Mouse (Mus musculus): Measurements from ENCODE around the gene Rbfox1. TPM values are rescaled to one million over a fixed set of nuclear protein-coding genes. Genes with fewer than 3 reads are reported as not detected.

Rbfox1 gene
- polyA plus RNA-seq, 1 experiment, result 98.9 TPM

DNA sequence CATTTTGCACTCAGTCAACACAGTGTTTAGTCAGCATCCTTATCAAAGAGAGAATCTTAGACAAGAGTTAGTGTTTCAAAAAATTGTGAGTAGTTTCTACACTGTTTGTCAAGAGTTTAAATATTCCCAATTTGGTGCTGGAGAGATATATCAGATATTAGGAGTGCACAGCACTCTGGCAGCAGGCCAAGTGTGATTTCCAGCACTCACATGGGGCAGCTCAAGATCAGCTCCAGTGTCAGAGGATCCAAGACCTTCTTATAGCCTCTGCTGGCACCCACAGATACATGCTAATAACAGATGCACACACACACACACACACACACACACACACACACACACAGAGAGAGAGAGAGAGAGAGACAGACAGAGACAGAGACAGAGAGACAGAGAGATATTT lies 424.8 kb downstream of the Rbfox1 start:
- DNase-seq (ENCODE audit: low read depth), result no peak
- TF ChIP-seq CTCF (IDR thresholded peaks at IDR 0.05; ENCODE audit: borderline replicate concordance, extremely low read depth, insufficient read depth, insufficient read length), result no peak
- no peak for TF ChIP-seq POLR2A (IDR thresholded peaks at IDR 0.05; ENCODE audit: borderline replicate concordance, extremely low read depth, insufficient read depth, insufficient read length, poor library complexity, severe bottlenecking)

DNA sequence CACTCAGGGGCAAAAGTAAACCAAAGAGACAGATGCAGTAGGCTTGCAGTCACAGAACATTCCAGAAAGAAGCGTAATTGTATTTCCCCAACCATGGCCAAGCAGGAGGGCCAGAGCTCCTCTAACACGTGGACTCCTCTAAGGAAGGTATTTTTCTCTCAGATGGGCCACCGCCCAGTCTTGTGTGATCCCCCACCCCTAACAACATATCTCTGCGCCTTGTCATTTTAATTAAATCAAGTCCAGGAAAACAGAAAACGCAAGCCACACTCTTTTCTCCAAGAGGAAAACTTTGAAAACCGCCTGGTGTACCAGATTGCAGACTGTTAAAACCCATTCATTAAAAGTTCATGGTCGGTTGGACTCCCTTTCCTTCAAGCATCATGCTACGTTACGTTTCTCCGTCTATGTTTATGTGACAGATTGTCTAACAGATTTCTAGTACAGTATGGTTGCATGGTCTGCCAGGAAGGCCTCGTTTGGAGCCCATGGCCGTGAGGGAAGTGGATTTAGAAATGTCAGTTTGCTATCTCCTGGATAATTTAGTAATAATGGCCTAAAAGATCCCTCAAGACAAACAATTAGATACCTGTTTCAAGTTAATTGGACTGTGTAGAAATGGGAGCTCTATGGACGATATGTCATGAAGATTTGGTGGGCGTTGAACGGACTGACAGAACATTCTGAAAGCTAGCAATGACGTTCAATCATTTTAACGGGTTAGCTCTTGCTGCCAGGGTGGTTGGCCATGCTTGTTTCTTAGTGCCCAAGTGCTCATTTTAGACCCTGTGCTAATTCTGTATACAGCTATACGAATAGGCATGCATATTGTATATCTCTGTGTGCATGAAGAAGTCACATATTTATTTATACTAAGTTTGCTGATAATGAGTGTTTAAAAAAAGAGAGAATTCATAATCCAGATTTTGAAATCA lies 425.9 kb downstream of the Rbfox1 start:
- no peak for TF ChIP-seq POLR2A (IDR thresholded peaks at IDR 0.05; ENCODE audit: borderline replicate concordance, extremely low read depth, insufficient read depth, insufficient read length, poor library complexity, severe bottlenecking)
- TF ChIP-seq CTCF (IDR thresholded peaks at IDR 0.05; ENCODE audit: borderline replicate concordance, extremely low read depth, insufficient read depth, insufficient read length), result no peak
- DNase-seq (ENCODE audit: low read depth), result peak; percentile 89

DNA sequence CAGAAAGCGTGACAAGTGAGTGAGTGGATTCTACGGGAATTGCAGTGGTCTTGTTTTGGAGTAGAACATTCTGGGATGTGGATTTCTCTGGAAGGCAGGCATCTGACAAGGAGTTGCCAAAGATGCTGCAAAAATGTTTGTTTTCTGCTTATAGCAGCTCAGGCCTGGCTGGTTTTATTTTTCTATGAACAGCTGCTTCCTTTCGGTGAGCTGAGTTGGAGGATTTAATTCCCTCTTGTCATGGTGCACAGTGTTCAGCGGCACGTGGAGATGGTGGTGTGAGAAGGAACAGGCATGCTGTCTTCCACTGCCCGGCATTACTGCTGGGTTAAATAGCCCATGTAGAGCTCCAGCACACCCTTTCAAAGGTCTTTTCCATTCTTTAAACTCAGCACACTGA lies 428.5 kb downstream of the Rbfox1 start:
- peak; percentile 35 for DNase-seq (ENCODE audit: low read depth)
- TF ChIP-seq CTCF (IDR thresholded peaks at IDR 0.05; ENCODE audit: borderline replicate concordance, extremely low read depth, insufficient read depth, insufficient read length) (no peak), POLR2A (IDR thresholded peaks at IDR 0.05; ENCODE audit: borderline replicate concordance, extremely low read depth, insufficient read depth, insufficient read length, poor library complexity, severe bottlenecking) (no peak)

DNA sequence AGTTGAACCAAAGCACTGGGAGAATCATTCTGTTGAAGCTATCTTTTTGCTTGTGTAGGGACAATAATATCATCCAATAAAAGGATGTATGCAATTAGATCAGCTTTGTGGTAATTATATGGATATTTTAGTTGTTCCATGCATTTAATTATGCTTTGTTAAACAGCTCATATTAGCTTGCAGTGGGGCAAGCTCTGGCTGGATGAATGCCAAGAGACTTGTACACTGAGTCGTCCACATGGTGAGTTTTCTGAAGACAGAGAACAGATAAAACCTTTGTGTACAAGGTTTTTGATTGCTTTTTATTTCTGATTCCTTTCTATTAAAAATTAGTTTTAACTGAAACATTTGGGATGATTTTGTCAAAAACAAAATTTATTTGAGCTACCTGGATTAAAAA lies 439.7 kb downstream of the Rbfox1 start:
- peak; percentile 89 for DNase-seq (ENCODE audit: low read depth)
- no peak for TF ChIP-seq CTCF (IDR thresholded peaks at IDR 0.05; ENCODE audit: borderline replicate concordance, extremely low read depth, insufficient read depth, insufficient read length)

DNA sequence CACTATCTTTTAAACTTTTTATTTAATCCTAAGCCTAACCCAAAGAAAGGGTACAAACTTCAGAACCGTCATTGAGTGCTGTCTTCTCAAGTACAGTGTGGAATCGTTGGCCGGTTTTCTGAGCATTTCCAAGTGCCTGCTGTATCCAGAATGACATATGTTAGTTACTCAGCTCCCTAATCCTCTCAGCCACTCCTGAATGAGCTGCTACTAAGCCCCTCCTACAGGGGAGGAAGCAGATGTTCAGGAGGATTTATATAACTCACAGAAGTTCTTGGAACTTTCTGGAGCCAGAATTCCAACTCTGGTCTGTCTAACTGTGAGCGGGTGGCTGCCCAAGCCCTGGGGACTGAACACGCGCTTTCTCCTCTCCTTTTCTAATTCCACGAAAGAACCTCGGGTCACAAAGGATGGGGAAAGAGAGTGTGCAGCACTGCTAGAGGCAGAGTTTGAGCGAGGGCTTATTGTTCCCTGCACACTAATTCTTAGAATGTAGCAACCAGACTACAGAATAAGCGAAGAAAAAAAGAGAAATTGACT lies 446.3 kb downstream of the Rbfox1 start:
- peak; percentile 52 for DNase-seq (ENCODE audit: low read depth)
- TF ChIP-seq POLR2A (IDR thresholded peaks at IDR 0.05; ENCODE audit: borderline replicate concordance, extremely low read depth, insufficient read depth, insufficient read length, poor library complexity, severe bottlenecking), result no peak

DNA sequence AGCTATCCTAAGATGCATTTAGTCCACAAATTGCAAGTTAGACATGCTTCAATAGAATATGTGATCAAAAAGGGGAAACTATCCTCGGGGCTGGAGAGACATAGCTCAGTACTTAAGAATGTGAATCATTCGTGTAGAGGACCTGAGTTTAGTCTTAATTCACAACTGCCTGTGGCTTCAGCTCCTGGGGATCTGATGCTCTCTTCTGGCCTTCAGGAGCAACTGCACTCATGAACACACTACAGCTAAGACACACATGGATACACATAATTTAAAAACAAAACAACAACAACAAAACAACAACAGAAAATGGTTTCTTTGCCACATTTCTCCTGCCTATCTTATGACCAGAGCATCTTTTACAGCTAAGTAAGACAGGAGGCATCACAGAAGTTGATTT lies 448.1 kb downstream of the Rbfox1 start:
- DNase-seq (ENCODE audit: low read depth), result no peak
- no peak for TF ChIP-seq POLR2A (IDR thresholded peaks at IDR 0.05; ENCODE audit: borderline replicate concordance, extremely low read depth, insufficient read depth, insufficient read length, poor library complexity, severe bottlenecking)
- peak; percentile 12; the same call in 1 of the 2 replicates for TF ChIP-seq CTCF (IDR thresholded peaks at IDR 0.05; ENCODE audit: borderline replicate concordance, extremely low read depth, insufficient read depth, insufficient read length)

DNA sequence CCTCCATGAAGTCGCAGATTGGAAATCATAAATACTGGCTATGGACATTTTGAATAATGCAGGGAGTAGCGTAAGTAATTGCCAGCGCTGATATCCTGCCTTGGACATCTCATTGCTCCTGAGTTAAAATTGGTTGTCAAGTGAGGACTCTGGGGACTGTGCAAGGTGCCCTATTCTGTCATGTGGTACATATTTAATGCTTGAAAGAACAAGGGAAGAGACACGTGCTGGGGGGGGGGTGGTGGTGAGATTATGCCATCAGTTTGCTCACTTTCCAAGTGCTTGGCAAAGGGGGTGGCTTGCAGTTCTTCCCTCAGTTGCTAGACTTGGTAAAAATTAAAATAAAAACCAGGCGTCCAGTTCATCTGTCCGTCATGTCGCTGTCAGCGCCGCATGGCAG lies 462.9 kb downstream of the Rbfox1 start:
- no peak for DNase-seq (ENCODE audit: low read depth)
- TF ChIP-seq POLR2A (IDR thresholded peaks at IDR 0.05; ENCODE audit: borderline replicate concordance, extremely low read depth, insufficient read depth, insufficient read length, poor library complexity, severe bottlenecking), result no peak
- no peak for TF ChIP-seq CTCF (IDR thresholded peaks at IDR 0.05; ENCODE audit: borderline replicate concordance, extremely low read depth, insufficient read depth, insufficient read length)

DNA sequence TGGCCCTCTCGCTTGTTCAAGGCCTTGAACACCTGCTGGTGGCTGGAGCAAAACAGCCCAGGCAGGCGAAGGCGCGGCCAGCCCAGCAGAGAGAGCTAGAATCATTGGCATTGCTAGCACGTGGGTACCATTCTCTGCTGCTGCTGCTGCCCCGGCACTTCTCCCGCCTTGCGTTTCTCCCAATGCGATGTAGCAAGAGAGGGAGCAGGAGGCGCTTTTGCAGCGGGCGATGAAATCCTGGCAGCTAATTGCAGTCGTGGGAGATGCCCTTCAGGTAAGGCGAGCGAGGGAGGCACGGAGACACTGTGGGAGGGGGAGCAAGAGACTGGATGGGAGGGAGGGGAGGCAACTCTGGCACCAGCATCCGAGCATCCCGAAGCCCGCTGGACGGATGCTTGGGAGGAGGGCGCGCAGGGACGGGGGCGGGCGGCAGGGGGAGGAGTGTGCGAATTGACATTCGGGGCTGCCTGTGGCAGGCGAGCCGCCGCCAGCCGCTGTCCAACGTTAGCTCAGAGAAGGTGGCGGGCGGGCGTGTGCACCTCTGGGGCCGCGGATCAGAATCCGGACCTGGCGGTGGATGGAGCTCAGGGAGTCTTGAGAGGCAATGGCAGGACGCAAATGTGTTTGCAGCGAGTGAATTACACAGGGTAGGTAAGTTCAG lies 463.6 kb downstream of the Rbfox1 start:
- TF ChIP-seq POLR2A (IDR thresholded peaks at IDR 0.05; ENCODE audit: borderline replicate concordance, extremely low read depth, insufficient read depth, insufficient read length, poor library complexity, severe bottlenecking) (peak; percentile 6; the same call in 1 of the 2 replicates), CTCF (IDR thresholded peaks at IDR 0.05; ENCODE audit: borderline replicate concordance, extremely low read depth, insufficient read depth, insufficient read length) (no peak)
- DNase-seq (ENCODE audit: low read depth), result peak; percentile 93

DNA sequence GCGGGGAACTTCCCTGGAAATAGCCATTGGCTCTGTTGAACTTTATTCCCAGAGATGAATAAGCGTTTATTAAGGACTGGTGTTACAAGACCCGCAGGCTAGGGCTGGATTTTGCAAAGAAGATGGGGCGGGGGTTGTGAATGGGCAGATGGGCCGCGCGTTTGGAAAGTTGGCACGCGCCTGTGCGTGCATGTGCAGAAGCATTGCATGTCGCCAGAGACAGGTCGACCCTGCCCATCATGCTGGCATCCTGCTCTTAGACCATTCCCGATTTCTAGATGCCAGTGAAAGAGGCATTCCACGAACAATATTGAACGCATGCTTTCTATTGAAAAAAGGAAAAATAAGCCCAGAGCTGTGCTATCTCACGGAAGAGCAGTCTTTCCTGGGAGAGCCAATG lies 464.2 kb downstream of the Rbfox1 start:
- DNase-seq (ENCODE audit: low read depth), result peak; percentile 70
- TF ChIP-seq POLR2A (IDR thresholded peaks at IDR 0.05; ENCODE audit: borderline replicate concordance, extremely low read depth, insufficient read depth, insufficient read length, poor library complexity, severe bottlenecking), result no peak
- no peak for TF ChIP-seq CTCF (IDR thresholded peaks at IDR 0.05; ENCODE audit: borderline replicate concordance, extremely low read depth, insufficient read depth, insufficient read length)

DNA sequence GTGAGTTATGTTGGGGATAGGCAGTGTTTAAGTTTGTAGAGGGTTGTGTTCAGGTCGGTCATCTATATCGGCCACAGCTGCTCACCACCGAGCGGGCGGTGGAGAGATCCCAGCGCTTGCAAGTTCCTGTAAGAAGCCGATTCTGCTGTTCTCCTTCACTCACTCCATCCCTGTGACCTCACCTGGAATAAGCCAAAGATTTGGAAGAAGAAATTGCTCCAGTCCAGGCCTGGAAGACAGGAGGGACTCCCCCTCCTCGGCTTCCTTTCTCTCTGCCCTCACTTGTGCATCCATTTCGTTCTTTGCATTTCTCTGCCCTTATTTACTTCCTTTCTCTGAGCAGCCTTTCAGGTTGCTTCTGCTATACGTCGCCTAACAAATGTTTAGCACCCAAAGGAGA lies 465.1 kb downstream of the Rbfox1 start:
- no peak for DNase-seq (ENCODE audit: low read depth)
- TF ChIP-seq POLR2A (IDR thresholded peaks at IDR 0.05; ENCODE audit: borderline replicate concordance, extremely low read depth, insufficient read depth, insufficient read length, poor library complexity, severe bottlenecking) (no peak), CTCF (IDR thresholded peaks at IDR 0.05; ENCODE audit: borderline replicate concordance, extremely low read depth, insufficient read depth, insufficient read length) (no peak)

DNA sequence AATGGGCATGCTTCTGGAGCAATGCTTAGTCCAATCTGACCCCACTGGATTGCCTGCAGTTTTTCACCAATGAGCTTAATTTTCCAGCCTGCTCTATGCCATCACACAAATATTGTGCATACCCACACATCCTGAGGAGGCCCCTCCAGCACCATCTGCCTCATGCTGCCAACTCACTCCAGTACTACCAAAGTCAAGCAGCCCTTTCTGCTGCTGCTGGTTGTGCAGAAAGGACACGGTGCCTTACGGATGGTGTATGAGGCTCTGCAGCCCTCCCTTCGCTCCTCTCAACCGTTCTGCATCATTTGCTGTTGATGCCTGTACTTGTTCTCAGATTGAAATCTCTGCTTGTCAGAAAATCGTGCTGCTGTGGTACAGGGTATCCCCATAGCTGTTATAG lies 468.0 kb downstream of the Rbfox1 start:
- DNase-seq (ENCODE audit: low read depth), result no peak
- TF ChIP-seq CTCF (IDR thresholded peaks at IDR 0.05; ENCODE audit: borderline replicate concordance, extremely low read depth, insufficient read depth, insufficient read length), result no peak
- TF ChIP-seq POLR2A (IDR thresholded peaks at IDR 0.05; ENCODE audit: borderline replicate concordance, extremely low read depth, insufficient read depth, insufficient read length, poor library complexity, severe bottlenecking), result no peak

Measured in brain, embryonic 14.5 days (tissue).